Mouse (Mus musculus) G1E (cell line): ENCODE results near the gene Tcaf3. TPM values are rescaled to one million over a fixed set of nuclear protein-coding genes. Genes with fewer than 3 reads are reported as not detected.

Experiments used
- ATAC-seq: 2 replicates; pipeline ENCODE4 v1.8.0; 2016; ENCODE audit warnings: mild to moderate bottlenecking; ENCODE audit not compliant: insufficient number of reproducible peaks, poor library complexity, low FRiP score, severe bottlenecking; ENCODE audit errors: extremely low read depth
- DNase-seq: peaks from one replicate; pipeline ENCODE4 v3.0.0; 2012; ENCODE audit warnings: low spot score
- H3K27me3 ChIP-seq: 2 replicates; pipeline ENCODE4 v1.6.1; 2012; ENCODE audit warnings: mild to moderate bottlenecking, low read length, inconsistent platforms; ENCODE audit not compliant: insufficient read depth
- H3K36me3 ChIP-seq: replicated peaks from 2 replicates; pipeline ENCODE3; 2012; ENCODE audit warnings: mild to moderate bottlenecking, inconsistent platforms
- H3K4me1 ChIP-seq: 2 replicates; pipeline ENCODE4 v1.6.1; 2012; ENCODE audit warnings: low read depth, low read length, inconsistent platforms, mixed read lengths; ENCODE audit not compliant: insufficient read depth
- H3K4me3 ChIP-seq: 2 replicates; pipeline ENCODE4 v1.5.1; 2012; ENCODE audit warnings: low read depth, mild to moderate bottlenecking, inconsistent platforms, low read length, moderate library complexity, mixed read lengths
- H3K9me3 ChIP-seq: replicated peaks from 2 replicates; pipeline ENCODE4 v1.6.1; 2012; ENCODE audit warnings: inconsistent platforms
- CTCF ChIP-seq: IDR thresholded peaks from 2 replicates; pipeline ENCODE4 v1.5.1; 2012; ENCODE audit warnings: low read depth, low read length, inconsistent platforms, mixed read lengths
- GATA1 ChIP-seq: IDR thresholded peaks from 2 replicates; pipeline ENCODE4 v1.6.1; 2012; ENCODE audit warnings: borderline replicate concordance, low read length, inconsistent platforms, mixed read lengths
- GATA2 ChIP-seq: IDR thresholded peaks from 2 replicates; pipeline ENCODE4 v1.6.1; 2012; ENCODE audit warnings: low read depth, low read length, inconsistent platforms, borderline replicate concordance
- POLR2AphosphoS5 ChIP-seq: IDR thresholded peaks from 2 replicates; pipeline ENCODE4 v1.6.1; 2012; ENCODE audit warnings: low read depth, low read length, inconsistent platforms; ENCODE audit not compliant: insufficient replicate concordance
- TAL1 ChIP-seq: conservative IDR thresholded peaks from 2 replicates; pipeline ENCODE4 v1.6.1; 2012; ENCODE audit warnings: low read depth, low read length, inconsistent platforms, mixed read lengths
- polyA plus RNA-seq: library from polyadenylated mRNA; stranded (reverse); fragments of >175 nt; gene quantifications from 2 replicates; pipeline ENCODE4 v1.2.3, GENCODE M21; 2012
- total RNA-seq, 2 experiments: library from RNA; stranded (forward) in 1 of 2; stranded (reverse) in 1 of 2; fragments of 200-1000 nt in 1 of 2; fragments of >200 nt in 1 of 2; fragmentation: Nextera tagmentation in 1 of 2; gene quantifications; 2 replicates each; pipeline ENCODE4 v1.2.3; 2014 to 2017

Tcaf3 gene
- total and polyA plus RNA-seq, 3 experiments, result 0.16 TPM; not detected in 2

DNA sequence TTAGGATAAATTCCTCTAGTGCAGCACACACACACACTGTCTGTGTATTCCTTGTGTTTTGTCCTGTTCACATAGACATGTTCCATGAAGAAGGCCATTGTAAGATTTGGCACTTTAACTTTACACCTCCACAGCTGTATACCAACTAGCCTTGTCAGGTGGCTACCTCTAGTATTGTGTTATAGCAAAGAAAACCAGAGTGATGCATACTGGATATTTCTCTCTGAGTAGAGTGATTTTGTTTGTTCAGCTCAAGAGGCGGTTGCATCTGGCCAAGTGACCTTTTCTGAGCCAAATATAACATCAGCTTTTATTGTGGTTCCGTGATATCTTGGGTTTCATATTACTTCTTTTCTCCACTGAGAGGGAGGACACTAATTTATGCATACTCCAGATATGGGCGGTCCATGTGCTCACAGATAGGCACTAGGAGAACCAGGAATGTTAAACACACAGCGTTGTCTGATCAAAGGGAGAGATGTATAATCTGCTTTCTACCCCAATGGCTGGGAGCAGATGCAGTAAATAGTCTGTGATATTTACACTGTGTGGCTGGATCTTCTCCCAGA lies 13.5 kb upstream of the Tcaf3 start:
- DNase-seq (no peak), ATAC-seq (no peak)
- no peaks in the 10 kb centered on the region for H3K27me3 ChIP-seq
- no peaks in the 10 kb centered on the region for H3K36me3 ChIP-seq
- no peak overlapping the region for H3K4me3 ChIP-seq
- H3K4me1 ChIP-seq, result no peaks in the 10 kb centered on the region
- TF ChIP-seq GATA2, result no peak
- H3K9me3 ChIP-seq, result no peaks in the 10 kb centered on the region

- Histone ChIP-seq H3K9me3 (no peaks in the 10 kb centered on the region), H3K36me3 (no peaks in the 10 kb centered on the region), H3K4me3 (no peak overlapping the region), H3K4me1 (no peaks in the 10 kb centered on the region), H3K27me3 (0 out of 2 replicates have a peak, but pooled peaks cover 3% of the 10 kb centered on the region)
- ATAC-seq (no peak), DNase-seq (no peak)
- no peak for TF ChIP-seq POLR2AphosphoS5
- no peak for TF ChIP-seq GATA1
- no peak for TF ChIP-seq CTCF
- no peak for TF ChIP-seq TAL1
- TF ChIP-seq GATA2, result no peak
Observed at GRCm38 (mm10) chr6:42593138-42593882, 4.2 kb downstream of the Tcaf3 start.

- TF ChIP-seq TAL1, result no peak
- no peak for TF ChIP-seq GATA2
- TF ChIP-seq CTCF, result no peak
- no peak for TF ChIP-seq POLR2AphosphoS5
- TF ChIP-seq GATA1, result no peak
- Histone ChIP-seq H3K36me3 (no peaks in the 10 kb centered on the region), H3K4me3 (no peak overlapping the region), H3K4me1 (no peaks in the 10 kb centered on the region), H3K9me3 (no peaks in the 10 kb centered on the region), H3K27me3 (no peaks in the 10 kb centered on the region)
- DNase-seq (no peak), ATAC-seq (no peak)
Observed at GRCm38 (mm10) chr6:42586569-42586968, 10.9 kb downstream of the Tcaf3 start.

- no peaks in the 10 kb centered on the region for H3K9me3 ChIP-seq
- ATAC-seq (no peak), DNase-seq (peak; percentile 1)
- H3K36me3 ChIP-seq, result no peaks in the 10 kb centered on the region
- TF ChIP-seq GATA2, result no peak
- TF ChIP-seq POLR2AphosphoS5, result no peak
- TF ChIP-seq CTCF, result no peak
- TF ChIP-seq TAL1, result no peak
- TF ChIP-seq GATA1, result no peak
- no peaks in the 10 kb centered on the region for H3K4me1 ChIP-seq
- H3K27me3 ChIP-seq, result no peaks in the 10 kb centered on the region
- no peak overlapping the region for H3K4me3 ChIP-seq
Observed at GRCm38 (mm10) chr6:42583488-42583872, 14.0 kb downstream of the Tcaf3 start.

- no peaks in the 10 kb centered on the region for H3K9me3 ChIP-seq
- H3K36me3 ChIP-seq, result no peaks in the 10 kb centered on the region
- no peak for ATAC-seq
- no peaks in the 10 kb centered on the region for H3K4me1 ChIP-seq
- no peak for DNase-seq
- H3K4me3 ChIP-seq, result no peak overlapping the region
- no peaks in the 10 kb centered on the region for H3K27me3 ChIP-seq
- TF ChIP-seq POLR2AphosphoS5 (no peak), CTCF (no peak), TAL1 (no peak), GATA2 (no peak), GATA1 (no peak)
Observed at GRCm38 (mm10) chr6:42582741-42583487, 14.6 kb downstream of the Tcaf3 start.

DNA sequence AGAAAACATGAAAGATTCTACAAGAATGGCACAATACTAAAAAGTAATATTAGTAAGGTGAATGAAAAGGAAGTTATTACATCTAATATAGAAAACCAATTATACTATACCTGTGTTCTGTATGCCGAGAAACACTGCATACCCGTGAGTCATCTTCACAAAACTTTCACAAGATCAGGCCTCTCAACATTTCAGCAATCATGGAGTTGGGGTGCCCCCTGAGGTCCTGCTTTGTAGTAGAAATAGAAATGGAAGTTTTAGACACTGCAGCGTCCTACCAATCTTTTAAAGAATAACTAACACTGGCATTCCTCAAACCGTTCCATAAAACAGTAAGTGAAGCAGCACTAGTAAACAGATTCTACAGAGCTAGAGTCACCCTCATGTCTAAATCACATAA lies 18.8 kb downstream of the Tcaf3 start:
- Histone ChIP-seq H3K36me3 (no peaks in the 10 kb centered on the region), H3K27me3 (no peaks in the 10 kb centered on the region), H3K9me3 (no peaks in the 10 kb centered on the region), H3K4me1 (no peaks in the 10 kb centered on the region), H3K4me3 (no peak overlapping the region)
- TF ChIP-seq GATA2, result no peak
- no peak for ATAC-seq
- no peak for DNase-seq
